Mouse (Mus musculus): ENCODE data around the gene Crabp2.

- TF ChIP-seq POLR2A (IDR thresholded peaks at IDR 0.05; ENCODE audit: low read depth, low read length) (no peak), CTCF (IDR thresholded peaks at IDR 0.05; ENCODE audit: extremely low read depth, insufficient read depth, insufficient read length, insufficient replicate concordance) (no peak)
Observed at GRCm38 (mm10) chr3:87971489-87972202, 23.2 kb downstream of the Crabp2 start.

All from spleen, adult 2 months (tissue).